Mouse (Mus musculus): Measurements from ENCODE around the gene Myo10.

- no peak for TF ChIP-seq CTCF (IDR thresholded peaks at IDR 0.05; ENCODE audit: extremely low read depth, insufficient read depth, low read length)
- TF ChIP-seq POLR2A (IDR thresholded peaks at IDR 0.05; ENCODE audit: extremely low read depth, insufficient read depth, low read length) = no peak
These were observed 199.7 kb downstream of the Myo10 start for GRCm38 (mm10) chr15:25821981-25822380.

Data from cortical plate, adult 2 months (tissue).